Mouse (Mus musculus): ENCODE measurements around the gene Atraid. TPM values are rescaled to one million over a fixed set of nuclear protein-coding genes. Genes with fewer than 3 reads are reported as not detected.
A peak's percentile ranks its signal among the peaks of the same experiment; 100 is the strongest.

Atraid gene
- polyA plus RNA-seq, 1 experiment from 2014 or later = 186 TPM

DNA sequence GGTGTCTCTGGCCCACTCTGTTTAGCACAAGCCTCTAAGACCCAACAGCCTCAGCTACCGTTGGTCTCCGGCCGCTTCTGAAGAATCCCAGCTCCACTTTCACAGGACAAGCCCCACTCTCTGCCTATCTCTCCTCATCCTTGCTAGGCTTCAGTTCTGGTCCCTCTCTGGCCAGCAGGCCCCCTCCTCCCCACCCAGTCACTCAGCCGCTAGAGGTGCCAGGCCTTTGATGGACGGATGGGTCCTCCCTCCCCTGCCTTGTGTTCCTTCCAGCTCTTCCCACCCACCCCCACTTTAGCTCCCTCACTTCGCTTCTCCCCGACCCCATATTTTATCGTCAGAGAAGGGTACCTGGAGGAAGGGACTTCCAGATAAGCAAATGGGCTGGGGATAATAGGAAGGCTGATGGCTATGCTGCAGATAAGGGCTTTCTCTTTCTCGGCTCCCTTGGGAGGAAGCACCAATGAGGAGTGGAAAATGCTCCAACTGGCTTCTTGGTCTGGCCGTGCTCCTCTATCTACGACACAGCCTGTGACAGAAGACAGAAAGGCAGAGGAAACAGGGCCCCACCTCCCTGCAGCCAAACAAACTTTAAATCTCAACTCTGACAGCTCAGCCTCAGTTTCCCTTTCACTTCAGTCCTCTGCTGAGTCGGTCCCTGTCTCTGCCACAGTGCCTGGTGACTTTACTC lies 35.0 kb downstream of the Atraid start:
- H3K4me2 ChIP-seq (replicated peaks; ENCODE audit: low read depth, low read length) = no peak overlapping the region
- H3K27me3 ChIP-seq (ENCODE audit: control insufficient read depth, insufficient read depth, low read length) = 0 out of 2 replicates have a peak, but pooled peaks cover under 1% of the 10 kb centered on the region
- H3K9me3 ChIP-seq (ENCODE audit: control insufficient read depth, low read depth, low read length) = no peaks in the 10 kb centered on the region
- ATAC-seq (ENCODE audit: insufficient number of reproducible peaks, insufficient read depth, low FRiP score, low read depth) = no peak
- no peak overlapping the region for H3K27ac ChIP-seq (ENCODE audit: low read length)
- no peaks in the 10 kb centered on the region for H3K4me1 ChIP-seq (ENCODE audit: control insufficient read depth, insufficient read depth, low read length)
- WGBS = 18% methylated on average over 12 of the region's 12 CpGs
- H3K36me3 ChIP-seq (ENCODE audit: control insufficient read depth, insufficient read depth, low read length) = peaks cover 8% of the 10 kb centered on the region
- H3K9ac ChIP-seq (replicated peaks; ENCODE audit: low read depth, low read length) = no peak overlapping the region
- H3K4me3 ChIP-seq (ENCODE audit: low read depth, low read length) = no peak overlapping the region

DNA sequence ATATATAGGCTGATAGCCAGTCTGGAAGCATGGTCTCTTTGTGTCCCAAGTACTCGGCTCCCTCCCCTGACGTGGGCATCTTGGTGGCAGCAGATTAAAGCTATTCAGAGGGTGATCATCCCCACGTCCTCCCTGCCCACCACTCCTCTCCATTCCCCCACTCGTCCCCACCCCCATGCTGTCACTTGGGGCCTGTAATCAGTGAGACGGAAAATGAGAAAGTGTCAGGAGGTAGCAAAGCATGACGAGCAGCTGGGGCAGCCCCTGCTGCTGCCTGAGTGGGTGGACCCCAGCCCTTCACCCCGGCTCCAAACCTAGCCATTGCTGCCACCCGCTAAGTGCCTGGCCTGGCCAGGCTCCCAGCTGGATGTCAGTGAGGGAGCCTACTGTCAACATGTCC lies 35.8 kb downstream of the Atraid start:
- no peak overlapping the region for H3K27ac ChIP-seq (ENCODE audit: low read length)
- 0 out of 2 replicates have a peak, but pooled peaks cover 2% of the 10 kb centered on the region for H3K27me3 ChIP-seq (ENCODE audit: control insufficient read depth, insufficient read depth, low read length)
- WGBS = 17% methylated on average over 8 of the region's 8 CpGs
- no peak for ATAC-seq (ENCODE audit: insufficient number of reproducible peaks, insufficient read depth, low FRiP score, low read depth)
- no peak overlapping the region for H3K4me3 ChIP-seq (ENCODE audit: low read depth, low read length)
- H3K9me3 ChIP-seq (ENCODE audit: control insufficient read depth, low read depth, low read length) = no peaks in the 10 kb centered on the region
- H3K4me1 ChIP-seq (ENCODE audit: control insufficient read depth, insufficient read depth, low read length) = no peaks in the 10 kb centered on the region
- H3K9ac ChIP-seq (replicated peaks; ENCODE audit: low read depth, low read length) = no peak overlapping the region
- H3K4me2 ChIP-seq (replicated peaks; ENCODE audit: low read depth, low read length) = no peak overlapping the region
- H3K36me3 ChIP-seq (ENCODE audit: control insufficient read depth, insufficient read depth, low read length) = no peaks in the 10 kb centered on the region; the same call in 1 of the 2 replicates

DNA sequence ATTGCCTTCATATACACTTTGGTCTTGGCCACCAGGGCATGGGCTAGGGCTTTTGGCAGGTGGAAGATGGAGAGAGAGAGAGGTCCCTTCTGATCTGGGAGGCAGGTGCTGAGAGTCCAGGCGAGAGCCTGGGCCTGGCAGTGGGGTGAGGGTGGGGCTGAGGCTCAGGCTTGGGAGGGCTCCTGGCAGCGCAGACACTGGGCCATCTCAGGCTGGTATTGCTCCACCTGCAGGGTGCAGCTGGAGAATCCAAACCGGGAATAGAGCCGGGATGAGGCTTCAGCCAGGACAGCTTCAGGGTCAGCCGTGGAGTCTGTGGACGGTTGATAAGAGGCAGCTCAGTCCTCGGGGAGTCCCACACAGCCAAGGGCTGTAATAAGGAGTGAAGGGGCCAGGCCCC lies 38.5 kb downstream of the Atraid start:
- H3K36me3 ChIP-seq (ENCODE audit: control insufficient read depth, insufficient read depth, low read length) = no peaks in the 10 kb centered on the region
- no peaks in the 10 kb centered on the region for H3K9me3 ChIP-seq (ENCODE audit: control insufficient read depth, low read depth, low read length)
- 32% methylated on average over 7 of the region's 7 CpGs for WGBS
- peaks cover 18% of the 10 kb centered on the region for H3K27me3 ChIP-seq (ENCODE audit: control insufficient read depth, insufficient read depth, low read length)
- H3K9ac ChIP-seq (replicated peaks; ENCODE audit: low read depth, low read length) = no peak overlapping the region
- no peak for ATAC-seq (ENCODE audit: insufficient number of reproducible peaks, insufficient read depth, low FRiP score, low read depth)
- no peak overlapping the region for H3K4me2 ChIP-seq (replicated peaks; ENCODE audit: low read depth, low read length)
- H3K4me1 ChIP-seq (ENCODE audit: control insufficient read depth, insufficient read depth, low read length) = no peaks in the 10 kb centered on the region
- H3K4me3 ChIP-seq (ENCODE audit: low read depth, low read length) = no peak overlapping the region
- no peak overlapping the region for H3K27ac ChIP-seq (ENCODE audit: low read length)

DNA sequence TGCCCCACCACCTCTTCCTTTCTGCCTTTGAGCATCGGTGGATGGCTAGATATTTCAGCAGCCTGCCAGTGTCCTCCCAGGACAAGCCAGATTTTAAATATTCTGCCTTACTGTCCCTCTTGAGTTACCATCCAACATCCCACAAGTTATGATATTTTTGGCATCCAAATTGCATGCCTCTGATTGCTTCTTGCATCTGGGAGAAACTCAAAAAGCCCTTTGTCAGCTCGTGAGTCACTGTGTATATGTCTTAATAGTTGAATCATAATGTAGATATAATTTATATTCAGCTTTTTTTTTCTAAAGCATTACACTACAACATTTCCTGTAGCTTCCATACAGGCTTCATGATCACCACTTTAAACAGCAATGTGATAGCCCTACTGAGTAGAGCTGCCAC lies 39.0 kb downstream of the Atraid start:
- no peak overlapping the region for H3K27ac ChIP-seq (ENCODE audit: low read length)
- peaks cover 23% of the 10 kb centered on the region for H3K27me3 ChIP-seq (ENCODE audit: control insufficient read depth, insufficient read depth, low read length)
- H3K9me3 ChIP-seq (ENCODE audit: control insufficient read depth, low read depth, low read length) = no peaks in the 10 kb centered on the region
- ATAC-seq (ENCODE audit: insufficient number of reproducible peaks, insufficient read depth, low FRiP score, low read depth) = no peak
- H3K4me2 ChIP-seq (replicated peaks; ENCODE audit: low read depth, low read length) = no peak overlapping the region
- WGBS = 61% methylated on average over 2 of the region's 2 CpGs
- no peak overlapping the region for H3K9ac ChIP-seq (replicated peaks; ENCODE audit: low read depth, low read length)
- H3K4me3 ChIP-seq (ENCODE audit: low read depth, low read length) = no peak overlapping the region
- H3K4me1 ChIP-seq (ENCODE audit: control insufficient read depth, insufficient read depth, low read length) = no peaks in the 10 kb centered on the region
- no peaks in the 10 kb centered on the region for H3K36me3 ChIP-seq (ENCODE audit: control insufficient read depth, insufficient read depth, low read length)

DNA sequence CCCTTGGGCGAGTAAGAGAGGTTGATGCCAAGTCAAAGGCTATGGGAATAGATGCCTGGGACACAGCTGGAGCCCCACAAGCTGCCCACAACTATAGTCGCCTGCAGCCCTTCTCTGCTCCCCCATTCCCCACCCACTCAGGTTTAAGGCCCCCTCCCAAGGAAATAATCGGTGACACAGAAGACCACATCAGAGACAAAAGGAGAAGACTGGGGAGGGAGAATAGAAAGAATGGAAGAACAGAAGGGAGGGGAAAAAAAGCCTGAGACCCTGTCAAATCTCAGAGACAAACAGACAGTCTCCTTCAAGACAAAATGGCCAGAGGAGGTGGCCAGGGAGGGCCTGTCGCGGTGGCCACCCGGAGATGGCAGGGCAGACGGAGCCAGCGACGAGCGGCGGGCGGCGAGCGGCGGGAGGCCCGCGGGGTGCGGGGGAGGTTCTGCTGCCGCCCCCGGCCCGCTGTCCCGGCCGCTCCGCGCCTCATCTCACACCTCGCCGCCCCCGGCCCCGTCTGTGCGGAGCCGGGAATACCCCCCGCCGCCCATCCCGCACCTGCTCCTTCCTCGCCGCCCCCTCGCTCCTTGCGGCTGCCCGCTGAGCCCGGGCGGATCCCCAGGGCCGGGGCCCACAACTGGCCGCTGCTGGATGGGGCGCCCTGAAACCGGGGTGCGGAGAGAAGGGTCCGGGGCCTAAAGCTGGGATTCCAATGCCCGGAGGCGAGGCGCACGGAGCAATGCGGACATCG lies 44.3 kb downstream of the Atraid start:
- Histone ChIP-seq H3K27ac (ENCODE audit: low read length) (no peak overlapping the region), H3K27me3 (ENCODE audit: control insufficient read depth, insufficient read depth, low read length) (peaks cover 67% of the 10 kb centered on the region), H3K4me1 (ENCODE audit: control insufficient read depth, insufficient read depth, low read length) (peaks cover 28% of the 10 kb centered on the region), H3K9me3 (ENCODE audit: control insufficient read depth, low read depth, low read length) (no peaks in the 10 kb centered on the region), H3K4me3 (ENCODE audit: low read depth, low read length) (peak overlapping the region; percentile 35), H3K36me3 (ENCODE audit: control insufficient read depth, insufficient read depth, low read length) (no peaks in the 10 kb centered on the region), H3K4me2 (replicated peaks; ENCODE audit: low read depth, low read length) (peak overlapping the region; percentile 78), H3K9ac (replicated peaks; ENCODE audit: low read depth, low read length) (no peak overlapping the region)
- 2% methylated on average over 51 of the region's 53 CpGs for WGBS
- ATAC-seq (ENCODE audit: insufficient number of reproducible peaks, insufficient read depth, low FRiP score, low read depth) = no peak

DNA sequence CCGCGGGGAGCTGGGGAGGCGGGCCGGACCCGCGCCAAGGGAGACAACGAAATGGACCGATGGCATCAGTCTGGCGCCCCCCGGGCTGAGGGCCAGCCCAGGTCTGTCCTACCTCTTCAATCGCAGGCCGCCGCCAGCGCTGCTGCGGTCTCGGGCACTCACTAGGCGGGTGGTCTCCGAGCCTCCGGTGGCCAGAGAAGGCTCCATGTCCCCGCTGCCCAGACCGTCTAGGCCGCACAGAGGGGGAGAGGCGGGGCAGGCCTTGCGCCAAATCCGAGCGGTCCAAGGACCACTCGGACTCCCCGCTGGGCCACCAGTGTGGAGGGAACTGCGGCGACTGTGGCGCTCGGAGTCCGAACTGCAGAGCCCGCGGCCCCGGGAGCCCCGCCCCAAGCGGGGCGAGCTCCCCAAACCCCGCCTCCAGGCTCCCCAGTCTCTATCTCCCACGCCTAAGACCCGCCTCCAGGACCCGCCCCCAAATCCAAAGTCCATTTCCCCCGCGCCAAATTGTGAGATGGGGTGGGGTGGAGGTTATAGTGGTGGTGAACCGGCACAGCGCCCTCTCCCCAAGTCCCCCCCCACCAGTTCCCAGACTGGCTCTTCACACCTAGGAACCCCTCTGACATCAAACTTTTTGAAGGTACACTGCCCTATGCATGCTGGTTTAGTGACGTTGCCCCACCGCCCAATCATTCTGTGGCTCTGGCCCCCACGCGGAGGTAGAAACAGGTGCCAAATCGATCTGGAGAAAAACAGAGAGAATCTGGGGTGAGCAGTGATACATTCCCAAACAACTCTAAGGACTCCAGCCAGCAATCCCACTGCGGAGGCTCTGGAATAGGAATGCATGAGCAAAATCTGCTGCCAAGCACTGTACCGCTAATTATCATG lies 45.3 kb downstream of the Atraid start:
- peak; percentile 60 for ATAC-seq (ENCODE audit: insufficient number of reproducible peaks, insufficient read depth, low FRiP score, low read depth)
- Histone ChIP-seq H3K4me1 (ENCODE audit: control insufficient read depth, insufficient read depth, low read length) (peaks cover 28% of the 10 kb centered on the region), H3K4me2 (replicated peaks; ENCODE audit: low read depth, low read length) (peak overlapping the region; percentile 78), H3K36me3 (ENCODE audit: control insufficient read depth, insufficient read depth, low read length) (no peaks in the 10 kb centered on the region), H3K27me3 (ENCODE audit: control insufficient read depth, insufficient read depth, low read length) (peaks cover 68% of the 10 kb centered on the region), H3K9me3 (ENCODE audit: control insufficient read depth, low read depth, low read length) (no peaks in the 10 kb centered on the region), H3K27ac (ENCODE audit: low read length) (no peak overlapping the region), H3K4me3 (ENCODE audit: low read depth, low read length) (peak overlapping the region; percentile 35), H3K9ac (replicated peaks; ENCODE audit: low read depth, low read length) (no peak overlapping the region; the same call in 1 of the 2 replicates)
- WGBS = under 1% methylated on average over 49 of the region's 54 CpGs

DNA sequence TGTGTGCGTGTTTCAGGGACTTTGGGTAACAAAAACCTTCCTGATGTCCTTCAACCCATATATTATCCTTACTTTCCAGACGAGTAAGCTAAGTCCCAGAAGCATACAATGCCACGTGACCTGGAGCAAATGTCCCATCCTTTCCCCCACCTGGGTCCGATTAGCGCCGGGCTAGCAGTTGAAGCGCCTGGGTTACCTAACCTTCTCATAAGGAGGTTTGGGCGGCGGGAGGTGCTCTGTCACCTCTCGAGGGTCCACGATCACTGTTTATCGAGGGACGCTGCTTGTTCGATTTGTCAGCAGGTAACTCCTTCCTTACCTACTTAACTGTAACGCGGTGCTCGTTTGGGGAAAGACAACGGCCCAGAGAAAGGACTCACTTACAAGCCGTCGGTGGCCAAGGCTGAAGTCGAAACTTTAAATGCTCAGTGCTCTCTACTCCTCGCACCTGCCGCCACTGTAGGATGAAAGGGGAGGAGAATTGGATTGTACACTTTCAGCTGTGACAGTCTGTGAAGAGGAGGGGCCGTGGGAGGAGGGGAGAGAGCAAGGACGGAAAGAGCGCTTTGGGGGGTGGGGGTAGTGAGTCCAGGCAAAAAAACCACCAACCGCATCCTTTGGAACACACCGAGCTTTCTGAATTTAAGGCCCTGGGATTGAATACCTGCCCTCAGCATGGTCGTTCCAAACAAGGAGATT lies 46.1 kb downstream of the Atraid start:
- H3K9me3 ChIP-seq (ENCODE audit: control insufficient read depth, low read depth, low read length) = no peaks in the 10 kb centered on the region
- peak overlapping the region; percentile 26 for H3K4me3 ChIP-seq (ENCODE audit: low read depth, low read length)
- H3K9ac ChIP-seq (replicated peaks; ENCODE audit: low read depth, low read length) = no peak overlapping the region
- no peak for ATAC-seq (ENCODE audit: insufficient number of reproducible peaks, insufficient read depth, low FRiP score, low read depth)
- no peak overlapping the region for H3K27ac ChIP-seq (ENCODE audit: low read length)
- peak overlapping the region; percentile 35 for H3K4me2 ChIP-seq (replicated peaks; ENCODE audit: low read depth, low read length)
- WGBS = 4% methylated on average over 29 of the region's 29 CpGs
- H3K27me3 ChIP-seq (ENCODE audit: control insufficient read depth, insufficient read depth, low read length) = peaks cover 68% of the 10 kb centered on the region
- peaks cover 28% of the 10 kb centered on the region for H3K4me1 ChIP-seq (ENCODE audit: control insufficient read depth, insufficient read depth, low read length)
- no peaks in the 10 kb centered on the region for H3K36me3 ChIP-seq (ENCODE audit: control insufficient read depth, insufficient read depth, low read length)
